Mouse (Mus musculus) left cerebral cortex, postnatal 25 days (tissue): ENCODE data around the gene Exoc2. TPM values are rescaled to one million over a fixed set of nuclear protein-coding genes. Genes with fewer than 3 reads are reported as not detected.

Source experiments
- DNase-seq, 2 experiments: peaks; one replicate each; pipeline ENCODE4 v3.0.0; 2022; ENCODE audit warnings: low spot score in 2 of 2, mixed read lengths in 1 of 2
- intact Hi-C: fragments of 180-260 bp; cut with DNase I; formaldehyde crosslinking; loops from one replicate; pipeline ENCODE4 v1.15.1; 2025
- total RNA-seq, 2 experiments: library from RNA; stranded (reverse); gene quantifications; 2 replicates each; pipeline ENCODE4 v1.2.3; 2021

The Exoc2 gene
- total RNA-seq, 2 experiments from 2014 or later, result 39.5 to 40.6 TPM

- intact Hi-C loops, result no loop called here
- DNase-seq, result no peak
Observed at GRCm38 (mm10) chr13:30841306-30841705, 132.6 kb downstream of the Exoc2 start.

GRCm38 (mm10) chr13:30840700-30841099, 133.2 kb downstream of the Exoc2 start:
- DNase-seq, result no peak
- intact Hi-C loops, result no loop called here

DNA sequence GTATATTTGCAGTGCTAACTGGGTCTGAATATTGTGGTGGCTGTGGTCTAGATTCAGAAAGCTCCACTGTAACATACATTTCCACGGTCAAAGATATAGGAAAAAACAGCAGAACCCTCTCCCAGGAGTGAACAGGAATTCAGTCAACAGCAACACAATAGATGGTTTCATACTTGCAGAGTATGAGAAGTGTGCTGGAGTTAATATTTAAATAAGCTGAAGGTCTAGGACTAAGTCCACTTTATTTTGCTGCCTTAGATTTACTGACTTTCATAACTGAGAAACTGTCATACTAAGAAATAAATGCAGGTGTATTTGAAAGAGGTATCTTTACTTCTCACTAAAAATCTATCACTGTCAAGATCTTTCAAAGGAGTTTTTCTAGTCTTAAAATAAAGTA, 137.6 kb downstream of the Exoc2 start:
- intact Hi-C loops, result no loop called here
- DNase-seq, result no peak

- intact Hi-C loops, result no loop called here
- DNase-seq, result no peak
Observed at GRCm38 (mm10) chr13:30834859-30835258, 139.0 kb downstream of the Exoc2 start.

DNA sequence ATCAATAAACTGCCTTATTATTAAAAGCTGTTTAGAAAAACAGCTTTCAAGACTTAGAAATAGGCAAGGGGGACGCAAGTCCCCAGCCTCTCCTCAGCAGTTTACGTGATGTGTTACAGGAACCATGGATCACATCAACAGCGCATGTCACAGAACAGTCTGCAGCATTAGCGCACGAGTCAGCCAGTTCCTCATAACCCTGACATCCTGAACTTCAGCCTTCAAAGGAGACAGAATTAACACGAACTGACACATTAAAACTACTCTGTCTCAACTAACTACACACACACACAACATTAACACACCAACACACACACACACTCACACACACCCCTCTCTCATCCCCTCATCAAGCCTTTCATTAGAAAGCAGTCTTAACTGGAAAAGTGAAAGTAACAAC, 139.5 kb downstream of the Exoc2 start:
- intact Hi-C loops, result no loop called here
- DNase-seq, result no peak

GRCm38 (mm10) chr13:30833476-30834149, 140.3 kb downstream of the Exoc2 start:
- intact Hi-C loops, result no loop called here
- no peak for DNase-seq

DNA sequence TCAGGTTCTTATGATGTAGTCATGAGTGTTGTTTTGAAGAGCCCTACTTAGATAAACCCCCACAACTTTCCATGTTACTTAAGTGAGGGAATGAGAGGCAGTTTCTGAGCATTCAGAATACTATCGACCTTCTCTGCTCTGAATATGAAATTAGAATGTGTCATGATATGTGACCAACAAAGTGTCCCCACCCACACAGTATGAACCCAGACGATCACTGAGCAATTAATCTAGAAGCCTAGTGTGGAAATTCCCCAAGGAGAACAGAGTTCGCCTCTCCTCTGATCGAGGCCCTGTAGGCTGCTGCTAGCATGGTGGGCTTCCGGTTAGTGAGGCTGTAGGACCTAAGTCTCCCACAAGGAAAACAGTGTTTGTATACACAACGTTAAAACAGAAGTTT, 142.5 kb downstream of the Exoc2 start:
- intact Hi-C loops, result no loop called here
- DNase-seq, result no peak

GRCm38 (mm10) chr13:30826511-30826910, 147.4 kb downstream of the Exoc2 start:
- intact Hi-C loops, result no loop called here
- no peak for DNase-seq

DNA sequence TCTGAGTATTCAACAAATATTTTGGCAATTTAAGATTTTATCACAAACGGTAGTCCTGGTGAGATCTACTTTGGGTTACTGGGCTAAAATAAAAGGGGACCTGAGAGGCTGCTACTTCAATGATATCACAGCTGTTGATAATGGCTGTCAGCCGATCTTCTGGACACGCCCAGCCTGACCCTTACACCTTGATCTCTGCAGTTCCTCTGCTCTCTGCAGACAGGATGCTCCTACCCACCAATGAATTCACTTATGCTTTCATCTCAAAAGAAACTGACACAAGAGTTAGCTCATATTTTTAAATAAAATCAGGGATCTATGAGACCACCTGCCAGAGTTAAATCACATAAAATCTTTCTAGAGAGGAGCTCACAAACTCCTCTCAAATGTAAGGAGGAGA, 149.0 kb downstream of the Exoc2 start:
- DNase-seq, result no peak
- intact Hi-C loops, result no loop called here

- intact Hi-C loops, result no loop called here
- no peak for DNase-seq
Observed at GRCm38 (mm10) chr13:30820555-30820954, 153.3 kb downstream of the Exoc2 start.

GRCm38 (mm10) chr13:30819891-30820290, 154.0 kb downstream of the Exoc2 start:
- intact Hi-C loops, result no loop called here
- DNase-seq, result no peak

DNA sequence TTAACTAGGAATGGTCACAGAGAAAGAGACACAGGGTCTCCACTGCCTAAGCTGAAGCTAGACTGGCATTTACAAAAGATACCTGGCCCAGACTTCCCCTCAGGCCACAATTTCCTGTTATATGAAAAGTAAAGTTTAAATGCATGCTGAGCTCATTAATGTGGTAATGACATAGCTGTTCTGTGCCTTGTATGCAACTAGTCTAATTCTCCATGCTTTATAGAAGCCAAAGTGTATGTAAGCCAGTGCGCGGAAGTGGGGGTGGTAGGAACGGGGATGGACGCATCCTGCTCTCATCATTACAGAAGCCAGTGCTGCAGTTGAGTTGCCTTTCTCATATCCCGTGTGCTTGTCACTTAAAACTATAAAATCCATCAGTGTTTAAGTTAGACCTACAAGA, 156.5 kb downstream of the Exoc2 start:
- DNase-seq, result no peak
- intact Hi-C loops, result no loop called here

GRCm38 (mm10) chr13:30814256-30814655, 159.6 kb downstream of the Exoc2 start:
- intact Hi-C loops, result no loop called here
- no peak for DNase-seq

GRCm38 (mm10) chr13:30813464-30813863, 160.4 kb downstream of the Exoc2 start:
- intact Hi-C loops, result no loop called here
- no peak for DNase-seq

GRCm38 (mm10) chr13:30809240-30809639, 164.7 kb downstream of the Exoc2 start:
- no peak for DNase-seq
- intact Hi-C loops, result no loop called here

GRCm38 (mm10) chr13:30802336-30802955, 171.4 kb downstream of the Exoc2 start:
- intact Hi-C loops, result no loop called here
- DNase-seq, result no peak

- no peak for DNase-seq
- intact Hi-C loops, result no loop called here
Observed at GRCm38 (mm10) chr13:30801886-30802285, 172.0 kb downstream of the Exoc2 start.

DNA sequence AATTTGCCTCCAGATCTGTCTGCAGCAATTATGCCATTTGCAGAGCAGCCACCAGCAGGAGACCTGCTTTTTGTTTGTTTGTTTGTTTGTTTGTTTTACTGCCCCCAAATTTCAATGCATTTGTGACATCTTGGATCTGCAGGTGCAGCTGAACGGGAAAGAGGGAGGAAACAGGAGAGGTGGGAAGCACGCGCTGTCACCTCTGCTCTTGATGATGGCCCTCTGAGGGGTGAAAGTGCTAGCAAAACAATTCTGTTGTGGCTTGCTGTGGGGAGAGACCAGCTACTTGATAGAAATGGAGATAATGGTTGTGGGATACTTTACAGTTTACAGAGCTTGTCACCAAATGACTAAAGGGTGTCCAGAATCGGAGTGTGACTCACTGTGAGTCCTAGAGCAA, 177.9 kb downstream of the Exoc2 start:
- intact Hi-C loops, result no loop called here
- DNase-seq, result no peak

- intact Hi-C loops, result no loop called here
- DNase-seq, result no peak
Observed at GRCm38 (mm10) chr13:30793616-30794015, 180.3 kb downstream of the Exoc2 start.

DNA sequence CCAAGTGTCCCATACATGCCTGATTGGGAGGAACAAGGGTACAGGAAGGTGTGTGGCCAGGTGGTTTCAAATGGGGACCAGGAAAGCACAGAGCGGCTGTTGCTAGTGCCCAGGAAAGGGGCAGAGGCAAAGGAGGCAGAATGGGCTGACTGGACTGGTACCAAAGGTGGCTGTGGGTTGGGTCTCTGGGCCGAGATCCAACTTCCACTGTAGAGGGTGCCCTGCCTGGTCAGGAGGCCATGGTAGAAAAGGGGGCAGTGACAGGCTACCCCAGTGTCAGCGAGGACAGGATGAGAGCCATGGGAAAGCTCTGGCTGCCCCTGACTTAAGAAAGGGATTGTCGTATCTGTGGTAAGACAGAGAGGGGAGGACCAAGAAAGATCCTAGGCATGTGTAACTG, 180.7 kb downstream of the Exoc2 start:
- intact Hi-C loops, result no loop called here
- no peak for DNase-seq

GRCm38 (mm10) chr13:30792741-30793140, 181.2 kb downstream of the Exoc2 start:
- no peak for DNase-seq
- intact Hi-C loops, result no loop called here

DNA sequence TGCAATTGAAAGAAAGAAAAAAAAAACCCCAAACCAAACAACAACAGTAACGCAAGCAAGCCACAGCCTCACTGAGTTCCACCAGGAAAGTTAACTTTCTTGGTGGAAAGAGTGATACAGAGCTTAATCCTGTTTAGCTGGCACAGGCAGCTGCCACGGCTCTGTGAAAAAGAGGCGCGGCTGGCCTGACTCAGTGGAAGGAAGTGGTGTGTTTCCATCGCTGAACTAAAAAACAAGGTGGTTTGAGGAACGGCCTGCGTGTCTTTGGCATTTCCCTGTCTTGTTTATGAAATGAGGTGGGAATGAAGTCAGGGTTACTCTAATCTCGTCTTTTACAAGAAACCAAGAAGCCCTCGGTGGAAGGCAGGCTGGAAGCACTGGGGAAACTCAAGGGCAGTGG, 181.6 kb downstream of the Exoc2 start:
- no peak for DNase-seq
- intact Hi-C loops, result no loop called here
